Mouse (Mus musculus) embryonic fibroblast, embryonic 13.5 days (primary cell): ENCODE results near the gene Vmo1. TPM values are rescaled to one million over a fixed set of nuclear protein-coding genes. Genes with fewer than 3 reads are reported as not detected.

Experiments
- H3K27ac ChIP-seq: 2 replicates; pipeline ENCODE4 v1.5.1; 2012; ENCODE audit warnings: low read length, control low read depth, inconsistent platforms; ENCODE audit not compliant: insufficient read depth
- H3K4me1 ChIP-seq: 2 replicates; pipeline ENCODE4 v1.6.1; 2011; ENCODE audit warnings: low read length; ENCODE audit not compliant: control insufficient read depth, insufficient read depth
- H3K4me3 ChIP-seq: 2 replicates; pipeline ENCODE4 v1.5.1; 2011; ENCODE audit warnings: mild to moderate bottlenecking, control low read depth, low read length; ENCODE audit not compliant: insufficient read depth
- CTCF ChIP-seq: IDR thresholded peaks from 2 replicates; pipeline ENCODE4 v1.5.1; 2011; ENCODE audit warnings: mild to moderate bottlenecking, control low read depth, low read length, moderate library complexity, borderline replicate concordance; ENCODE audit not compliant: insufficient read depth
- POLR2A ChIP-seq: IDR thresholded peaks from 2 replicates; pipeline ENCODE4 v1.6.1; 2011; ENCODE audit warnings: low read depth, mild to moderate bottlenecking, control low read depth, low read length, moderate library complexity
- polyA plus RNA-seq: library from polyadenylated mRNA; stranded (reverse); fragments of >200 nt; gene quantifications from 2 replicates; pipeline ENCODE4 v1.2.4, GENCODE M21; 2011; ENCODE audit warnings: low read depth; ENCODE audit not compliant: missing spikeins, insufficient read length

Gene Vmo1
- polyA plus RNA-seq, 1 experiment, result 0.79 TPM

DNA sequence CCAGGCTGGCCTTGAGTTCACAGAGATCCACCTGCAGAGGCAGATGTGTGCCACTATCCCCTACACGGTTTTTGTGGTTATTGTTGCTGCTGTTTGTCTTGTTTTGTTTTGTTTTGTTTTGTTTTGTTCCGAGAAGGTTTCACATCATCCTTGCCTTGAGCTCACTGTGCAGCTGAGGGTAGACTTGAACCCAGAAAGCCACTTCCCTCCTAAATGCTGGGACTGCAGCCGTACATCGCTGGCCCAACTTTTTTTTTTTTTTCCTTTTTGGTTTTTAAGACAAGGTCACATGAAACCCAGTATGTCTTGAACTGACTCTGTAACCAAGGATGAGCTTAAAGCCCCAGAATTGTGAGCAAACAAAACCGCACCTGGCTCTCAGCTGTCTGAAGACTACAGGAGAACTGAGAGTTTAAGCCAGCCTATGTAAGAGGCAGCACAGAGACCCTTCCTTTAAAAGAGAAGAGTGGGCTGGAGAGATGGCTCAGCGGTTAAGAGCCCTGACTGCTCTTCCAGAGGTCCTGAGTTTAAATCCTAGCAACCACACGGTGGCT lies 7.4 kb downstream of the Vmo1 start:
- Histone ChIP-seq H3K27ac (no peak overlapping the region), H3K4me1 (no peaks in the 10 kb centered on the region), H3K4me3 (no peak overlapping the region)
- TF ChIP-seq POLR2A (no peak), CTCF (no peak)

DNA sequence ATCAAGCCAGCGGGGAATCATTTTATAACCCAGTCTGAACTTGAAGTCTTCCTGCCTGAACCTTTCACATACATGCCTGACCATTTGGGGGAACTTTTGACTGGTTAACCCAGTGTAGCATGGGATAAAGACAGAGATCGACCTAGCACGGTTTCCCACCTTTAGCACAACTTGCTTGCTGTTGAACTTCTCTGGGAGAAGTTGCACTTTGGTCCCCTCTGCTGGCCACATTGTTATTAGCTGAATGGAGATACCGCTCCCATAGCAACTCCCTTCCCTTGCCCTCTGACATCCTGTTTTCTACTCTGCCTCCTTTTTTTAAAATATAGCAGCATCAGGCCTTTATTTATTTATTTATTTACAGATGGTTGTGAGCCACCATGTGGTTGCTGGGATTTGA lies 8.0 kb downstream of the Vmo1 start:
- no peak overlapping the region for H3K27ac ChIP-seq
- 0 out of 2 replicates have a peak, but pooled peaks have one; percentile 17 for TF ChIP-seq CTCF
- TF ChIP-seq POLR2A, result no peak
- no peaks in the 10 kb centered on the region for H3K4me1 ChIP-seq
- no peak overlapping the region for H3K4me3 ChIP-seq

GRCm38 (mm10) chr11:70504970-70505369 lies 9.4 kb downstream of the Vmo1 start, which contains the start of gene Tm4sf5:
Tm4sf5 (plus strand) TSS chr11:70505244.
- TF ChIP-seq CTCF (no peak), POLR2A (no peak)
- Histone ChIP-seq H3K27ac (no peak within 1 kb of the TSS), H3K4me1 (no peaks in the 10 kb centered on the region), H3K4me3 (no peak within 1 kb of the TSS)

GRCm38 (mm10) chr11:70502018-70502417 lies 12.4 kb downstream of the Vmo1 start:
- no peaks in the 10 kb centered on the region for H3K4me1 ChIP-seq
- H3K27ac ChIP-seq, result no peak overlapping the region
- TF ChIP-seq CTCF (no peak), POLR2A (no peak)
- no peak overlapping the region for H3K4me3 ChIP-seq

DNA sequence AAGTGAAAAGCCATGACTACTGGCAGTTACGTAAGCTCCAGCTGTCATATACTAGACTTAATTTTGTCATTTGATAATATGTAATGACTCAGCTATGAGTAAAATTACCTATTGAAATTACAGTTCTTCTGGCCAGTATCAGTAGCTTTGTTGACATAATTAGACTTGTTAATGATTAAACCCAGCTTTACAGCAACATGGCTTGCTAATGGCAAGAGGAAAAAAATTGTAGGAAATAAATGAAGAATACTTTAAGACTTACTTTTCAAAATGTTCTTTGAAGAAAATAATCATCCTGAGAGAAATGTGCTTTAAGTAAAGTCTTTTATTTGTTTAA lies 14.0 kb downstream of the Vmo1 start:
- no peak overlapping the region for H3K27ac ChIP-seq
- no peaks in the 10 kb centered on the region for H3K4me1 ChIP-seq
- TF ChIP-seq POLR2A, result no peak
- no peak for TF ChIP-seq CTCF
- H3K4me3 ChIP-seq, result no peak overlapping the region

- Histone ChIP-seq H3K4me3 (no peak overlapping the region), H3K27ac (no peak overlapping the region), H3K4me1 (no peaks in the 10 kb centered on the region)
- TF ChIP-seq POLR2A (no peak), CTCF (no peak)
Observed at GRCm38 (mm10) chr11:70499566-70500475, 14.6 kb downstream of the Vmo1 start.

- no peak overlapping the region for H3K4me3 ChIP-seq
- no peak overlapping the region for H3K27ac ChIP-seq
- TF ChIP-seq CTCF, result no peak
- TF ChIP-seq POLR2A, result no peak
- H3K4me1 ChIP-seq, result no peaks in the 10 kb centered on the region
Observed at GRCm38 (mm10) chr11:70489684-70490083, 24.7 kb downstream of the Vmo1 start.

GRCm38 (mm10) chr11:70489138-70489537 lies 25.3 kb downstream of the Vmo1 start:
- Histone ChIP-seq H3K4me1 (no peaks in the 10 kb centered on the region), H3K27ac (no peak overlapping the region), H3K4me3 (no peak overlapping the region)
- no peak for TF ChIP-seq POLR2A
- no peak for TF ChIP-seq CTCF

DNA sequence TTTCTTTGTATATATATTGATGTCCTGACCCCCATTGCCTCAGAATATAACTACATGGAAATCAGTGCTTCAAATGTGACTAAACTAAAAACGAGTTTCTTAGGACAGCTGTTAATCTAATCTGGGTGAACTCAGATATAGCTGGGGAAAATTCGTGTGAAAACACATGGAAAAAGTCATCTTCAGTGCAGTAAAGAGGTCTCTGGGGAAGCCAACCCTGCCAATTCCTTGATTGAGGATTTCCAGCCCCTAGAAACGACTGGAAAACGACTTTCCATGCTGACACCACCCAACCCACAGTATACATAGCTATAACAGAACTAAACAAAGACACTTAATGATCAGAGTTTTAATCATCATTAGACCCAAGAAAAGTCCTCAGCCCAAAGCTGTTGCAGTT lies 26.6 kb downstream of the Vmo1 start:
- no peak overlapping the region for H3K27ac ChIP-seq
- H3K4me3 ChIP-seq, result no peak overlapping the region
- no peak for TF ChIP-seq CTCF
- no peaks in the 10 kb centered on the region for H3K4me1 ChIP-seq

DNA sequence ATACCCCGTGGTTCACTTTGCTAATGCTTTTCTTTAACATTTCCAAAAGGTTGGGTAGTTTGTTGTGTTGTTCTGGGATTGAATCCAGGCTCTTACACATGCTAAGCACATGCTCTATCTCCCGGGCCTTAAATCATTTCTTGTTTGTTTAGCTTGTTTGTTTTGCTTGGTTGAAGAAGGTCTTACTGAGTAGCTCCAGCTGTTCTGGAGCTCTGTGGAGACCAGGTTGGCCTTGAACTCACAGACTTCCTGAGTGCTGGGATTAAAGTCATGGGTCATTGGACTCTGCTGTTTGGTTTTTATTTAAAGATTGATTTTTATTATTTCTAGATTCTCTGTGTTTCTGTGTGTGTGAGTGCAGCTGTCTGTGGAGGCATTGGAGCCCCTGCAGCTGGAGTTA lies 28.9 kb downstream of the Vmo1 start:
- no peak for TF ChIP-seq POLR2A
- Histone ChIP-seq H3K4me1 (no peaks in the 10 kb centered on the region), H3K27ac (no peak overlapping the region), H3K4me3 (no peak overlapping the region)
